Mouse (Mus musculus): ENCODE measurements around the gene Gse1.

DNA sequence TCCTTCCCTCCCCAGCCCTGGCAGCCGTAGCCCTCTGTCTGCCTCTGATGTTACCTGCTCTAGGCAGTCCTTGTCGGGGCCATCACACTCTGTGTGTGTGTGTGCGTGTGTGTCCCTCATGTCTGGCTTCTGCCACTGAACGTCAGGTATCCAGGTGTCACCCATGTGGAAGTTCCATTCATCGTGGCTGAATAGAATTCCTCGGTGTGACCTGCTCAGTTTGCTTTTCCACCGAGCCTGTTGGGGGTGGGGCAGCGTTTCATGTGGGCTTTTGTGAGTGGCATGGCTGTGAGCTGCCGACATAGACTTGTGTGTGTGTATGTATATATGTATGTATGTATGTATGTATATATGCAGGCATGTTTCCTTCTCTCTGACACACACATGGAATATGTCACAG is 57.6 kb downstream of the Gse1 start:
- TF ChIP-seq CTCF (conservative IDR thresholded peaks at IDR 0.05; ENCODE audit: insufficient read depth, insufficient read length, low read depth, low read length) (no peak), POLR2A (IDR thresholded peaks at IDR 0.05; ENCODE audit: low read depth, low read length) (no peak)

All from kidney, adult 2 months (tissue).